Mouse (Mus musculus) brain, embryonic 14.5 days (tissue): Measurements from ENCODE around the gene Satb2. TPM values are rescaled to one million over a fixed set of nuclear protein-coding genes. Genes with fewer than 3 reads are reported as not detected.
A peak's percentile ranks its signal among the peaks of the same experiment; 100 is the strongest.

ENCODE experiments used
- DNase-seq: peaks from one replicate; pipeline ENCODE4 v3.0.0-alpha.2; 2011; ENCODE audit warnings: low read depth
- CTCF ChIP-seq: fragments of 200-500 bp; IDR thresholded peaks from 2 replicates; pipeline ENCODE4 v1.5.1; 2012; ENCODE audit warnings: inconsistent platforms, mild to moderate bottlenecking, moderate library complexity, borderline replicate concordance; ENCODE audit not compliant: insufficient read depth, insufficient read length; ENCODE audit errors: extremely low read depth
- POLR2A ChIP-seq: fragments of 200-500 bp; IDR thresholded peaks from 2 replicates; pipeline ENCODE4 v1.6.1; 2012; ENCODE audit warnings: mild to moderate bottlenecking, inconsistent platforms, borderline replicate concordance; ENCODE audit not compliant: poor library complexity, insufficient read depth, insufficient read length, severe bottlenecking; ENCODE audit errors: extremely low read depth
- polyA plus RNA-seq: library from polyadenylated mRNA; depleted of rRNA; stranded (reverse); fragments of >200 nt; gene quantifications from 2 replicates; pipeline ENCODE4 v1.2.3, GENCODE M21; 2012

The Satb2 gene
- polyA plus RNA-seq, 1 experiment = 7.9 TPM

DNA sequence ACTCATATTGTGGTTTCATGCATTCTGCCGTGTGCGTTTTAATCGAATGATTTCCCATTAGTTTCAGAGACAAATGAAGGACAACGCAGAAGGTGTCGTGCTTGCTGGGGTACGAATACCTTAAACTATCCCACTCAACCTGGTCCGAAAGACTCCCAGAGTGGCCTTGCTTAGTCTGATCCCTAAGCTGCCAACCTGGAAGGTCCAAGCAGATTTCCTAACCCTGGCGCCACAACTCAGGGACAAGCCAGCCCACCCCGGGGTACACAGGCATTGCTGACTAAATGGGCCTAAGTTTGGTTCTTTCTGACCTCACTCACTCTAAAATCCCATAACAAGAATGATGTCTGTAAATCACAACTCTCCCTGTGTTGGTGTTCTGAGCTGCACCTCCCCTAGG is 132.1 kb downstream of the Satb2 start:
- no peak for DNase-seq
- TF ChIP-seq CTCF = no peak

DNA sequence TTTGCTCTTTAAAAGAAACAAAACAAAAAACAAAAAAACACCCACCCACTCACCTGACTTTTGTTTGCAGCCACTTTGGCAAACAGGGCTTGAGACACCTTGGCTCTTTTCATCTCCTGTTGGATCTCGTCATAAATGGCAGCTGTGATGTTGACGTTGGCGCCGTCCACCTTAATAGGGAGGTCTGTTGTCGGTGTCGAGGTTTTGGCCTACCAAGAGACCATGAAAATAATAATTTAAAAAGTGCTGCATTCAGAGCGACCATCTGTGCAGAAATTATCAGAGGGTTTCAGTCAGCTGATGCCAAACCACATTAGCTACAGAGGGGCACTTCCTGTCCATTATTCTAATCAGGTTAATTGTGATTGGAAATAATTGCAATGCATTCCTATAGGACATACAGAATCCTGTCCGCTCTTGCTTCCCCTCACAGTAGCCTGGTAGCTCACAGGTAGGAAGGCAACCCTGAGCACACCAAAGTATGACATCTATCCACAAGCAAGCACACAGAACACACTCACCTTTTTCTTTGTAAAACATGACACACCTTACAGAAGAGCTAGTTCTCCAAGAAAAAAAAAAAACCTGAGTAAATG is 132.8 kb downstream of the Satb2 start:
- DNase-seq = peak; percentile 24
- TF ChIP-seq POLR2A = no peak

DNA sequence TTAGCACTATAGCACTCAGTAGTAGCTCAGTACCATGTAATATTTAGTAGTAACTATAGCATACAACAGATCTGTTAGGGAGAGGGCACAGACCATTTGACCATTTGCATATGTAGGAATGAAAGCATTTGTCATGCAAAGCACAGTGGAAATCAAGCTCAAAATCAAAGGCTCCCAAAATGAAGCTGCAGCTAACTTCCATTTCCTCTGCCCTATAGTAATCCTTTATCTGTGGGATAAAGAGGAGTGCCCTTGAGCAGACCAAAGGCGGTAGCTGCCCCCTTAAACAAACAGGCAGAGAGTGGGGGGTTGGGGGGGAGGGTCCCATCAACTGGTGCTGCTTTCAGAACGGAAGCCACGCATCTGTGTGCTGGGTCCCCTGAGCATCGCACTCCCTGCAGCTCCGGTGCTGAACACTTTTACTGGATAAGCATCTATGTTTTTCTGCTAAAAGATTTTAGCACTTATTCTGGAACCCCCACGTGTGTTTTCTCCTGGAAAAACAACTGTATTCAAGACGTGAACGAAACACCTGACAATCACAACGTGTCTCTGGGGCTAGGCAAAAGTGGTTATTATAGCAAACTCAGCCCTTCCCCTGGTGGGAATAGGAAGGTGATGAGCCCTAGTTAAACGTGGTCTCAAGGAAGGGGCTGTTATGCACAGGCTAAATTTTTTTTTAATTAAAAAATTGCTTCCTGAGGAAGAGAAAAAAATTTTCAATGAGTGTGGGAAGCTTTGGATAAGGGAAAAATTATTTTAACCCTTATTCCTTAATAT is 133.7 kb downstream of the Satb2 start:
- TF ChIP-seq POLR2A (no peak), CTCF (no peak)
- DNase-seq = peak; percentile 20

DNA sequence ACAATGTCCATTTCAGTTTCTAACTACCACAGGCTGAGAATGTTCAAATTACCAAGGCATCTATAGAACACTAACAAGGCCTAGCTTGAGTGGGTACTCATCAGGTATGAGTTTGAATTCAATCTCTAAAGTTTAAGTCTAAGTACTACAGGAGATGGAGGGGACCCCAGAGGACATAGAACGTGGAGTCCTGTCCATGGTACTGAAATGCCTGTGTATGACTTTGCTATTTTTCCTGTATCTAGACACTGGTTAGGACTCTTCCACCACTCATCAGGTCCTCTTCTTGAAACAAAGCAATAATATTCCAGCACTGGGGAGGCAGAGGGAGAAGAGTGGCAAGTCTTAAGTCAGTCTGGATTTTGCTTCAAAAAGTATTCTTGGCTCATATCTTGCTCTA is 139.5 kb downstream of the Satb2 start:
- no peak for DNase-seq
- TF ChIP-seq CTCF = no peak
- no peak for TF ChIP-seq POLR2A

DNA sequence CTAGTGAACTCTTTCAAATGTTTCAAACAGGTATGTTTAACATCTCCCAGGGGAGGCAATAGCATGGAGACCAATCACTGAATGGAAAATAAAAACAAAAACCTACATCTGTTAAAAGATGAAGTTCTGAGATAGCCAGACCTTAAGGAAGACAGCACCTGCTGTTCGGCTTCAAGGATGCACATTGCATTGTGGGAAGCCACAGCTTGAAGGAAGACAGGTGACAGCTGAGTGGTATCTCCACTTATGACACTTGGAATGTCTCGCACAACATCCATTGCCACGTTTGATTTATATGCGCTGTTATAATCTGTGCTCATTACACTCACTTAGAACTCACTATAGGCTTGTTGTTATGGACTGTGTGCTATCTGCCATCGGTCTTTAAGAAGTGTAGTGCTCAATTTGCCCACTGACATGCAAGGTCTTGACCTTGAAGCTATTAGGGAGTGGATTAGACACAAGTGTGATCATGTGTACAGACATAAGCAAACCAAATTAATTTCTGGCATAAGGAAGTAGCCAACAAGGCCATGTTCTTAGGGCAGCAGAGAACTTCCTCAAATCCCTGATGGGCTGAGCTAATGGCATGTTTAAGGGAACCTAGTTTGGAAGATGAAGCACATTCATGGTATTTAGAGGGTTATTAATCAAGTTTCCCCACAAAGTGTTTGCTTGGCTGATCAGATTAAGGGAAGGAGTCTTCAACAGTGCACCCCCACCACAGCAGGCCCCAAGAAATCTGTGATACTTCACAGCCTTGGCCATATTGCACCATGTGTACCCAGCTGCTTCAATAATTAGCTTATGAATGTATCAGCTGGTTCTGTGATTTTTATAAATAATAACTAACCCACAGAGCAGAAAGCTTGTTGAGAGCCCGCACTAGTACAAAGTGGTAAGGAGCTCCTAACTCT is 144.2 kb downstream of the Satb2 start:
- no peak for TF ChIP-seq CTCF
- TF ChIP-seq POLR2A = no peak
- DNase-seq = peak; percentile 78

DNA sequence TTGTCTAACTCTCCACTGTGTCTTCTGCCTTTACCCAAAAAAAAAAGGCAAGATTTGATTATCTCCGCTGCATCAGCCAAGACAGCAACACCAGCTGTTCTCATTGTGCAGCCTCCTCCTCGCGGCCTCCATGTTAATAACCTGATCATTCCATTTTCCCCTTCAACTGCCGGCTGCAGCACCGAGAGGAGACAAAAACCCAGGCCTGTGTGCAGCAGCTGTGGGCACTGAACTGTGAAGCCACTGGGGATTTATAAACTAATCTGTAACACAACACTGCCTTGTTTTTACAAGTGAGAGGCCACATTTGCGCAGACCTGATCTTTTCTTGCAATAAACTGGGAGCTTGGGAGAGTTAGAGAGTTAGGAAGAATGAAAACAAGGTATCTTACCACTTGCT is 145.1 kb downstream of the Satb2 start:
- peak; percentile 94 for DNase-seq
- TF ChIP-seq CTCF (no peak), POLR2A (no peak)

DNA sequence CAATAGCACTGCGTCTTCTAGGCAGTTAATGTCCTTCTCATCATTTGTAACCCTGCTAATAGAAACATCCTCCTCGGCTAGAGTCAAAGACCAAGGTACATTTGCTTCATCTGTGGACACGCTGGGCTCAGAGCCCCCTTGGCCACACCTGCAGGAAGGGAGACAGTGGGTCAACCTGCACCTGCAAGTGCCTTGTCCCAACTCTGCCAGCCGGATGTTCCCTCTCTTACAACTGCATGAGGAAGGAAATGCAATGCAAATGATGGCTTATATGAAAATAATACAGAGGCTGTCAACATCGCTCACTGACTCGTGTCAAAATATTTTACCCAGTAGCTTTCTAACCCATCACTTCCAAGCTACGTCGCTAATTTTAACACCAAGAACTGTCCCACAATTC is 145.7 kb downstream of the Satb2 start:
- DNase-seq = no peak
- no peak for TF ChIP-seq POLR2A
- TF ChIP-seq CTCF = no peak

DNA sequence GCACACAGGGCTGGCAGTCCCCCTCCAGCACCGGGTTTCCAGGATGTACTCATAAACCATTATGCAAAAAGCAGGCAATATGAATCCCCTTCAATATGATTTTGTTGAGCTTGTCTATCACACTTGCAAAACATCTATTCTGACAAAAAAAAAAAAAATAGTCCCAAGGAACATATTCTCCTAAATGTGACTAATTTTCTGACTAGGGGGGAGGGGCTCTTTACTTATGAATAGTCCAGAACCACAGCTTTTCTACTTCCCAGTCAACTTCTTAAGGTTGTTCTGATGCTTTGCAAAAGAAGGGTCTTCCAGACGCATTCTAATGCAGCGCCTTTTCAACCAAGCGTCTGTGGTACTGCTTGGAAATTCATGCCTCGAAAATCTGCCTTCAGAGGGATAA is 155.7 kb downstream of the Satb2 start:
- TF ChIP-seq CTCF = no peak
- TF ChIP-seq POLR2A = no peak
- DNase-seq = no peak

DNA sequence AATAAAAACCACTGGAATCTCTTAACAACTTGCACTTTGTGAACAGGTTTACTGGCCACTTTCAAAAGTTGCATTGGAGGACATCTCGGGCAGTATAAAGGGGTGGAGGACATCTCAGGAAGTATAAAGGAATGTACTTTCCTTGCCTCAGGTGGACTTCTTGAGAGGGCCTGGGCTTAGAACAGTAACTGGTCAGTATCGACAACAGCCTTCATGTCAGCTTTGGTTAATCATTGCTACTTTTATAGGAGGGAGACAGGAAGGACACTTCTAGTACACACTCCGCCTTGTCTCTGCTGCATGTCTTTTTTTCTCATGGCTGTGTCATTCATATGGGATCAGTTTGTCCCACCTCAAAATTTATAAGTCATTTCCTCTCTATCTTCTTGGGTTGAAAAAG is 156.4 kb downstream of the Satb2 start:
- TF ChIP-seq POLR2A = no peak
- no peak for TF ChIP-seq CTCF
- DNase-seq = no peak

DNA sequence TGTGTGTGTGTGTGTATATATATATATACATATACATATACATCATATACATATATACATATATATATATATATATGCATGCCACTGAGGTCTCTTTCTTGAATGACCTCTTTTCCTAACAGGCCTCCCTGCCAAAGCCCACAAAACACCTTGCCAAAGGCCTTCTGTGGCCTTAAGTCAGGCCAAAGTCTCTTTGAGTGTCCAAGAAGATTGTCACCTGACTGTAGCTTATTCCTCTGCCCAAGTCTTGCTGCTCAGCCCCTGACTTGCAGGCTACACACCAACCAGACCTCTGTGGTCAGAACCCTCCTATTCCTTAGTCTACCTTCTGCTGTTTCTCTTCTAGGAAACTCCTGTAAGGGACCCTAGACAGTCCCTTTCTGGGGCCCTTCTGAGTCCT is 164.9 kb downstream of the Satb2 start:
- TF ChIP-seq POLR2A = no peak
- no peak for DNase-seq

DNA sequence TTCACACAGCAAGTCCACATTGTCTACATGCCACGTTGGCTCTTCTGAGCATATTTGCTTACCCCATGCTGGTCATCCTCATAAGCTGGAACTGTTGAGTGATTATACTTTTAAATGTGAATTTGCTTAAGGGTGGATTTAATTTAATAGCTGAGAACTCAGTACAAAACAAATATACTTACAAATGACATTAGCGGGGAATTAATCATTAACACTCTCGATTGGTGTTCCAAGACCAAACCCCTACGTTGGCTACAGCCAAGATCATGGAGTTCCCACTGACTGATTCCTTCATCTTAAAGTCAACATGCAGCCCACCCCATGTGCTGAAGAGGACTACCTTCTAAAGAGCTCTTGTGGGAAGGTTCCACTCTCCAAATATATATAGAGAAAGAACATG is 165.5 kb downstream of the Satb2 start:
- TF ChIP-seq CTCF (no peak), POLR2A (no peak)

DNA sequence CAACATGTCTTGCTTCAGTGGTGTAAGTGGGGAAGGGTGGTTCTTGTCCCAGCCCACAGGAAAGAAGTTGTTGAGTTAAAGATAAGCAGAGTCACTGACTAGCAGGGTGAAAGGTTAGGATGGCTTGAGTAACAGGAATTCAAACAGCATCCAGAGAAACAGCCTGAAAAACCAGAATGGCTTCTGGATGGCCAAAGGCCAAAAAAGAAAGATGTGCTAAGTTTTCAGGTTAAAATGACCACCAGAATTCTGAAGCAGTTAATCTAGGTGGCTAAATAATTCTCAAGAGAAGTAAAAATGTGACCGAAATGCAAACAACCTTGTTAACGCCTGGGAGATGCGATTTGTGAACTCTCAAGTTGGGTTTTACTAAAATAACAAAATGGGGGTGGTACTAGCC is 167.0 kb downstream of the Satb2 start:
- TF ChIP-seq CTCF (no peak), POLR2A (no peak)
- no peak for DNase-seq

More for the DNA sequence above, 165.5 kb downstream of the Satb2 start:
- DNase-seq = no peak

DNA sequence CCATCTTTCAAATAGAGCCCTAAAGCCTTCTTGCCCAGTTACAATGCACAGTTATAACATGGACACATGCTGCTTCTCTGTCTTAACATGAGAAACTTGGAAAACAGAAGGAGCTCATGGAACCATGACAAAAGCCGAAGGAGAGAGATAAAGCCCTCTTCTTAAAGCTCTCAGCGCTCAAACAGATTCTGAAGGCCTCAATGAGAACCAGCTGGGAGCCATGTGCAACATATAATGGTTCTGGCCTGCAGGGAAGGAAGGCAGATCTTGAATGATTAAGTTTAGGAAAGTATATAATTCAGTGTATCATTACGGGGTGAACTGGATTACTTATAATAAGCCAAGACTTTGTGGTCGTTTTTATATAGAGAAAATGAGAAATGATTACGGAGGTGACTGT is 172.4 kb downstream of the Satb2 start:
- no peak for DNase-seq
- TF ChIP-seq POLR2A (no peak), CTCF (no peak)
